Mouse (Mus musculus): ENCODE data around the gene Vstm2l. TPM values are rescaled to one million over a fixed set of nuclear protein-coding genes. Genes with fewer than 3 reads are reported as not detected.

Vstm2l gene
- polyA plus RNA-seq, 1 experiment from 2014 or later, result 0.12 TPM

DNA sequence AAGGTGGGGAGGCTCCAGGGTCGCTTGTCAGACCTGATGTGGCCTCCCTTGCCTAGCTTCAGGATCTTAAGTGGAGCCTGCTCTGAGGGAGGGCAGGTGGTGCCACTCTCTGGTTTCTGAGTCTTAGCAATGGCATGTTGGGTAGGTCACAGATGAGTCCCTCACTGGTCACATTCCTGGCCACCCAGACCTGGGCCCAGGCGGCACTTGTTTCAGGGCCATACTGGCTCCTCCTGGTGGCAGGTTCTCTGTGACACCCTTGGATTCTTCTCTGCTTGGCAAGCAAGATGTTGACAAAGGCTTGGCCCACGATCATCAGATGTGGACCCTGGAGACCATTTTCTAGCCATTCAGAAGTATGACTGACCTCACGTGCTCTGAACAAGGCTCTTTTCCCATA is 18.2 kb downstream of the Vstm2l start:
- Histone ChIP-seq H3K4me3 (replicated peaks) (no peak overlapping the region), H3K4me2 (replicated peaks) (no peak overlapping the region), H3K4me1 (no peaks in the 10 kb centered on the region), H3K27me3 (peaks cover 6% of the 10 kb centered on the region; the same call in 1 of the 2 replicates), H3K36me3 (no peaks in the 10 kb centered on the region), H3K27ac (replicated peaks) (no peak overlapping the region), H3K9me3 (replicated peaks) (no peaks in the 10 kb centered on the region), H3K9ac (no peak overlapping the region)
- WGBS, result 79% methylated on average over 4 of the region's 4 CpGs
- ATAC-seq (ENCODE audit: insufficient number of reproducible peaks, low FRiP score, low TSS enrichment, low read depth), result no peak

DNA sequence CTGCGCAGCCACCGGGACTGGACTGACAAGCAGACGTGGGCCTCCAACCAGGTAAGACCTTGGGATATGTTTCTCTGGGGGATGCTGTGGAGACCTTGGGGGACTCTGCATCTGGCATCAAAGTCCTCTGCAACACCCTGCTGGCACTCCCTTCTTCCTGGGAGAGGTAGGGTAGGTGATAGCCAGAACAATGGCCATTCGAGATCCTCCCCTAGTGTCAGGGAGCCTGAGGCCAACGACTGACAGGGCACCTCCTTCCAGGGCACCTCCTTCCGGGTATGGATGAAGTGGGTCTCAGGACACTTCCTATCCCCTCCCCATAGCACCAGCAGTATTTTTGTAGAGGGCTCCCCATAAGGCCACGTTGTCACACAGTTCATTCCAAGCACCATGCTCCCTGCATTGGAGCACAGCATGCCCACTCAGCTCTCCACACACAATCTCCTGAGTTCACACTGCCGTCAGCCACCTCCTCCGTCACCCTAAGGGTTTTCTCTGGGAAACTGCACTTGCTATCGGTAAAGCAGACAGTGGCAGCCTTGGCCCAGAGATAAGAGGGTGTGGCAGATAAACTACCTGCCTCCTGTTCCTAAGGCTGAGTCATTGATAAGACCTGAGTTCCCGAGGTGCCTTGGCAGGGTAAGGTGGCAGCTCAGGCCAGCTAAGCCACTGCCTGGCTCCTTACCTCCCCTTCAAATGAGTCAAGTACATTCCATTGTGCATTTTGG is 21.2 kb downstream of the Vstm2l start:
- Histone ChIP-seq H3K4me3 (replicated peaks) (no peak overlapping the region), H3K9ac (no peak overlapping the region), H3K36me3 (no peaks in the 10 kb centered on the region), H3K27ac (replicated peaks) (no peak overlapping the region), H3K9me3 (replicated peaks) (no peaks in the 10 kb centered on the region), H3K4me2 (replicated peaks) (no peak overlapping the region), H3K4me1 (peaks cover 4% of the 10 kb centered on the region), H3K27me3 (peaks cover 22% of the 10 kb centered on the region)
- ATAC-seq (ENCODE audit: insufficient number of reproducible peaks, low FRiP score, low TSS enrichment, low read depth), result no peak
- 66% methylated on average over 11 of the region's 11 CpGs for WGBS

DNA sequence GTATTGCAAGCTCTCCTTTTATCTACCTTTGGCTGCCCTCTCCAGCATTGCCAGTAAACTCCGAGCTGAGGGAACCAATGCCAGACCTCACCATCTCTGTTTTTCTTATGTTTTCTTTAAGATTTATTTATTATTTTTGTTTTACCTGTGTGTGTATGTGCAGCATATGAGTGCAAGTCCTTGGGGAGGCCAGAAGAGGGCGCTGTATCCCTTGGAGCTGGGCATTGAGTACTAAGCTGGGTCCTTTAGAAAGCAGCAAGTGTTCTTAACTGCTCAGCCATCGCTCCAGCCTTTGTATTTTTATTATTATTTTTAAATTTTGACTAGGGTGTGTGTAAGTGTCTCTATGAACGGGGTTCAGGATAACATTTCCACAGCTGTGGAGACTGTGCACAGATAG is 22.2 kb downstream of the Vstm2l start:
- ATAC-seq (ENCODE audit: insufficient number of reproducible peaks, low FRiP score, low TSS enrichment, low read depth), result no peak
- peaks cover 33% of the 10 kb centered on the region for H3K27me3 ChIP-seq
- H3K9ac ChIP-seq, result no peak overlapping the region
- H3K36me3 ChIP-seq, result no peaks in the 10 kb centered on the region
- H3K4me1 ChIP-seq, result peaks cover 14% of the 10 kb centered on the region
- no peak overlapping the region for H3K4me3 ChIP-seq (replicated peaks)
- H3K4me2 ChIP-seq (replicated peaks), result no peak overlapping the region
- WGBS, result 79% methylated on average over 4 of the region's 4 CpGs
- no peak overlapping the region for H3K27ac ChIP-seq (replicated peaks)
- no peaks in the 10 kb centered on the region for H3K9me3 ChIP-seq (replicated peaks)

DNA sequence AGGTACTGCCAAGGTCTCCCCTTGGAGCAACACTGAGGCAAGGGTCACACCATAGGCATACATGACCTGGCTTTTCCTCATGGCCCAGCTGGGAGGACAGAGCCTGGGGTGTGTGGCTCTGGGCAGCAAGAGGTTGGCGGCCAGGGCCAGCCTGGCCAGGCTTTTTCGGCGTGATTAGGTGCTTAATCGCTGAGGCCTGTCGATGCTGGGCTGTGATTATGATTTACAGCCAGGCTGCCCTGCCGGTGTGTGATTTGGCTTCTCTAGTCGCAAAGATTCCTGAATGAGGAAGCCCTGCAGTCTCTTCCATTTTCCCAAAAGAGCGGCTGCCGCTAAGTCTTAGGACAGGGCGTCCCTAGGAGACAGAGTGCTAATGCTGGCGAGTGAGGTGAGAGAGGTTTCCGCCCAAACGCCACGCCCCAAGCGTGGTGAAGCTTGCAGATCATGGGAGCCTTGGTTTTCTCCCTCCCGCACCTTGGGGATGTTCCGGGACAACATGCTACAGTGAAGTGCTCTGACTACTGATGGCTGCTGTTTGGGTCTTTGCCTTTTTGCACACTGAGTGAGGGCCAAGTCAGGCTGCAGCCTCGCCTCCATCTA is 26.2 kb downstream of the Vstm2l start:
- no peaks in the 10 kb centered on the region for H3K36me3 ChIP-seq
- H3K9me3 ChIP-seq (replicated peaks), result no peaks in the 10 kb centered on the region
- ATAC-seq (ENCODE audit: insufficient number of reproducible peaks, low FRiP score, low TSS enrichment, low read depth), result no peak
- WGBS, result 8% methylated on average over 18 of the region's 18 CpGs
- peaks cover 28% of the 10 kb centered on the region for H3K4me1 ChIP-seq
- no peak overlapping the region for H3K4me2 ChIP-seq (replicated peaks)
- H3K9ac ChIP-seq, result no peak overlapping the region
- H3K27me3 ChIP-seq, result peaks cover 38% of the 10 kb centered on the region
- no peak overlapping the region for H3K4me3 ChIP-seq (replicated peaks)
- no peak overlapping the region for H3K27ac ChIP-seq (replicated peaks)

DNA sequence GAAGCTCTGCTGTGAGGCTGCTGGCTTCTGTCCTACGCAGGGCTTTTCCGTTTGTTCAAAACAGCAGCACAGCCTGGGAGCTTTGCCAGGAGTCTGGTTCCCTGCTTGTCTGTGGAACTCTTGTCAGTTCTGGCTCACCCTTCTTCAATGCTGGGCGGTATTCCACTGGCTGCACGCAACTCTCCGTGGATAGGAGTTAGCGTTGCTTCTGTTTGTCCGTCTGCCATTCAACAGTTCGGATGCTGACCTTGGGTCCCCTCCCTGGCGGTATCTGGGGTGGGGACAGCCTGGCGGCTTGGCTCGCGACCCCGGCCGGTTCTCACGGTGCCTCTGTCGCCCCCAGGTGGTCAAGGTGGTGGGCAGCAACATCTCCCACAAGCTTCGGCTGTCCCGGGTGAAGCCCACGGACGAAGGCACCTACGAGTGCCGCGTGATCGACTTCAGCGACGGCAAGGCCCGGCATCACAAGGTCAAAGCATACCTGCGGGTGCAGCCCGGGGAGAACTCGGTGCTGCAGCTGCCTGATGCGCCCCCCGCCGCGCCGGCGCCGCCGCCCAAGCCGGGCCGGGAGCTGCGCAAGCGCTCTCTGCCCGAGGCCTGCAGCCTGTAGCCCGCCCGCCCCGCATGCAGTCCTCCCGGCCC is 29.2 kb downstream of the Vstm2l start:
- Histone ChIP-seq H3K4me2 (replicated peaks) (peak overlapping the region; percentile 98), H3K36me3 (no peaks in the 10 kb centered on the region), H3K27me3 (peaks cover 36% of the 10 kb centered on the region), H3K9me3 (replicated peaks) (no peaks in the 10 kb centered on the region), H3K9ac (peak overlapping the region; percentile 54), H3K4me1 (peaks cover 28% of the 10 kb centered on the region), H3K27ac (replicated peaks) (no peak overlapping the region), H3K4me3 (replicated peaks) (peak overlapping the region; percentile 55)
- under 1% methylated on average over 47 of the region's 47 CpGs for WGBS
- peak; percentile 63; the same call in 1 of the 2 replicates for ATAC-seq (ENCODE audit: insufficient number of reproducible peaks, low FRiP score, low TSS enrichment, low read depth)

DNA sequence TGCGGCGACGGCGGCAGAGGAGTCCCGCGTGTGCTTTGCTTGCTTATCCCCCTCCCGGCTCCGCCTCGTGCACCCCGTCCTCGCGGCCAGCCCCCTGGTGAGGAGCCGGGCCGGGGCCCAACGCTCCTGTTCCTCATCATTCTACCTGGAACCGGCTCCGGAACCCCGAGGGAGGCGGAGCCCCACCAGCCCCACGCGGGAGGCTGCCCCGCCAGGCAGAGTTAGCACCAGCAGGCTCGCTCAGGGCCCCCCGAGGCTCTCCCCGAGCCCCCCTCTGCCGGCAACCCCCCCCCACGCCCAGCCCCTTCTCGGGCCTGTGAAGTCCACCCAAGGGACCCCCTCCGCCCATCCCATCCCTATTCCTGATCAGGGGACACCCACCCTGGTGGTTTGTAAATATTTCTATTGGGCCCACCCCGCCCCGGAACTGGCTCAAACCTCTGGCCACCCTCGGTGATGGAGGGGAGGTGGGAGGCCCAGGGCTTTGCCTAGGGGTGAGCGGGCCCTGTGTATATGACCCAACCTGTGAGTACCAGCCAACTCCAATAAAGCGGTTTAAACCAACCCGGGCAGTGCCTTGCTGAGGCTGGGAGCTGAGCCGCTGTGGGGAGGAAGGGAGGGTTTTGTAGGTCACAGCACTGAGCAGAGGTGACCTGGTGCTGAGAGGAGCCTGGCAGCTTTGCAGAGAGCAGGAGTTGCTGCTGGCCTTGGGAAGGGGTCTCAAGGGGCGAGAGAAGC is 29.9 kb downstream of the Vstm2l start:
- no peak for ATAC-seq (ENCODE audit: insufficient number of reproducible peaks, low FRiP score, low TSS enrichment, low read depth)
- peaks cover 29% of the 10 kb centered on the region for H3K27me3 ChIP-seq
- H3K4me2 ChIP-seq (replicated peaks), result peak overlapping the region; percentile 98
- peak overlapping the region; percentile 55 for H3K4me3 ChIP-seq (replicated peaks)
- H3K9me3 ChIP-seq (replicated peaks), result no peaks in the 10 kb centered on the region
- H3K36me3 ChIP-seq, result no peaks in the 10 kb centered on the region
- no peak overlapping the region for H3K27ac ChIP-seq (replicated peaks)
- peak overlapping the region; percentile 54 for H3K9ac ChIP-seq
- WGBS, result 12% methylated on average over 36 of the region's 37 CpGs
- H3K4me1 ChIP-seq, result peaks cover 28% of the 10 kb centered on the region

DNA sequence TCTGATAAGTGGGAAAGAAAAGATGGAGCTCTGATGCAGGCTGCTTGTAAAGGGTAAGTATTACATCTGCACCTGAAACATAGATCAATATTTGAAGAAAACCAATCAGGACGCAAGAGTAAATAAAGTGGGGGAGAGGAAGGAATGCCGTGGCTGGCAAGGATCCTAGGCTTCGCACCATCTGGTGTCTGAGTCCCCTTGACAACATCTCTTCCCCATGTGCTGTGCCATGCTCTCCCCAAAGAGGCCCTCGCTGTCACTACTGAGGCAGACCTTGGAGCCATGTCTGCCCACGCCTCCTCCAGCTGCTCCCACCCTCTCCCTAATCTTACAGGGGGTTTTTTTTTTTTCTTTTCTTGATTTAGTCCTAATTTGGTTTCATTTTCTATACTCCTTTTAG is 39.5 kb downstream of the Vstm2l start:
- no peaks in the 10 kb centered on the region for H3K36me3 ChIP-seq
- no peak overlapping the region for H3K4me2 ChIP-seq (replicated peaks)
- no peak for ATAC-seq (ENCODE audit: insufficient number of reproducible peaks, low FRiP score, low TSS enrichment, low read depth)
- H3K4me3 ChIP-seq (replicated peaks), result no peak overlapping the region
- H3K9ac ChIP-seq, result no peak overlapping the region
- no peaks in the 10 kb centered on the region for H3K27me3 ChIP-seq
- H3K4me1 ChIP-seq, result no peaks in the 10 kb centered on the region
- H3K27ac ChIP-seq (replicated peaks), result no peak overlapping the region
- no peaks in the 10 kb centered on the region for H3K9me3 ChIP-seq (replicated peaks)
- WGBS, result 76% methylated on average over 5 of the region's 5 CpGs

DNA sequence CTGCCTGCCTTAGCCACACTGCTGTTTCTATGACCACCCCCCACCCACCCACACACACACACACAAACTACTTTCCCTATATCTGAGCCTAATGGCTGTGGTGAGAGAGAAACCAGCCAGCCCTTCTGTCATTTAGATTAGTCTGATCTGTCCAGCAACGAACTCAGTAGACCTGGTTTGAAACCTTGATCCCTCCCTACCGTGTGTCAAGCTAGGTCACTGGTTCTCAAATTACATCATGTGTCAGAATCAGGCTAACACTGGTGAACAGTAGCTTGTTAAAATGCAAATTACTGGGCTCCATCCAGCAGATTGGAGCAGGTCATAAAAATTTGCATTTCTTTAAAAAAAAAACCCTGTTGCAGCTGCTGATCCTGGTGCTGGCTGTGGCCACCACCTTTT is 43.3 kb downstream of the Vstm2l start:
- 7% methylated on average over 2 of the region's 2 CpGs for WGBS
- H3K27me3 ChIP-seq, result no peaks in the 10 kb centered on the region
- H3K4me3 ChIP-seq (replicated peaks), result no peak overlapping the region
- no peaks in the 10 kb centered on the region for H3K9me3 ChIP-seq (replicated peaks)
- no peaks in the 10 kb centered on the region for H3K4me1 ChIP-seq
- no peak overlapping the region for H3K9ac ChIP-seq
- H3K36me3 ChIP-seq, result no peaks in the 10 kb centered on the region
- no peak overlapping the region for H3K27ac ChIP-seq (replicated peaks)
- H3K4me2 ChIP-seq (replicated peaks), result no peak overlapping the region
- no peak for ATAC-seq (ENCODE audit: insufficient number of reproducible peaks, low FRiP score, low TSS enrichment, low read depth)

DNA sequence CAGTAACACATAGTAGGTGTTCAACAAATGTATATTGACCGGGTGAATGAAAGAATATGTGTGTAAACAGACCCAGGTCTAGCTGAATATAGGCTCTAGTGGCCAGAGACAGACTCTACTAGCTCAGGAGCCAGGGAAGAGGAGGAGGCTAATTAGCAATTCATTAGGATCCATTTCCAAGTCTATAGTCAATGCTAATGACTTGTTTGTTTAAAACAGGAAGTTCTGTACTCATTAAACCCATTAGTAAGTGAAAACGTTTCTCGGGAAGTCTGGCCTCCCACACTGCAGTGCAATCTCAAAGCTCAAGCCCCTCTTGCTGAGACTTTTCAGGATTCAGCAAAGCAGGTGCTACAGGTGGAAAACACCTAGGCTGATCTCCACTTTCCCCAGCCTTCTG is 53.4 kb downstream of the Vstm2l start:
- no peak overlapping the region for H3K4me2 ChIP-seq (replicated peaks)
- H3K27me3 ChIP-seq, result no peaks in the 10 kb centered on the region
- ATAC-seq (ENCODE audit: insufficient number of reproducible peaks, low FRiP score, low TSS enrichment, low read depth), result no peak
- H3K36me3 ChIP-seq, result no peaks in the 10 kb centered on the region
- no peak overlapping the region for H3K9ac ChIP-seq
- no peak overlapping the region for H3K4me3 ChIP-seq (replicated peaks)
- H3K4me1 ChIP-seq, result no peaks in the 10 kb centered on the region
- H3K27ac ChIP-seq (replicated peaks), result no peak overlapping the region
- WGBS, result 25% methylated on average over 3 of the region's 3 CpGs
- no peaks in the 10 kb centered on the region for H3K9me3 ChIP-seq (replicated peaks)

DNA sequence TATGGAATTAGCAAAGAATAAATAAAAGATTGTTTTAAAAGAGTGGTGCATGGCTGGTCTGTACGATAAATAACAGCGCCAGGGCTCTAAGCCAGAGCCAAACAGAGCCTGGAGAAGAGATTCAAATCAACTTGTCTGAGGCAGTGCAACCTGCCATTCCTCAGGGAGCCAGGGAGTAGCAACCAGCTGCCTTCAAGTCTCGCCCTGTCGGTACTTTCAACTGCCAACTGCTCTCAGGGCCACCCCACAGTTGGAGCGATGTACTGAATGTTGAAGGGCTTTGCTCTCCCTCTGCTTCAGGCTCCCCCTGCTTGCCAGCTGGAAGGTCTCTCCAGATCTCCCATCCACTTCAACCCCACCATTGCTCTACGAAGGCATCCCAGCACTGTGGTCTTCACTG is 55.7 kb downstream of the Vstm2l start:
- Histone ChIP-seq H3K27ac (replicated peaks) (no peak overlapping the region), H3K4me1 (no peaks in the 10 kb centered on the region), H3K9ac (no peak overlapping the region), H3K9me3 (replicated peaks) (no peaks in the 10 kb centered on the region), H3K4me2 (replicated peaks) (no peak overlapping the region), H3K27me3 (peaks cover 10% of the 10 kb centered on the region), H3K36me3 (no peaks in the 10 kb centered on the region), H3K4me3 (replicated peaks) (no peak overlapping the region)
- no peak for ATAC-seq (ENCODE audit: insufficient number of reproducible peaks, low FRiP score, low TSS enrichment, low read depth)
- WGBS, result 53% methylated on average over 6 of the region's 6 CpGs

DNA sequence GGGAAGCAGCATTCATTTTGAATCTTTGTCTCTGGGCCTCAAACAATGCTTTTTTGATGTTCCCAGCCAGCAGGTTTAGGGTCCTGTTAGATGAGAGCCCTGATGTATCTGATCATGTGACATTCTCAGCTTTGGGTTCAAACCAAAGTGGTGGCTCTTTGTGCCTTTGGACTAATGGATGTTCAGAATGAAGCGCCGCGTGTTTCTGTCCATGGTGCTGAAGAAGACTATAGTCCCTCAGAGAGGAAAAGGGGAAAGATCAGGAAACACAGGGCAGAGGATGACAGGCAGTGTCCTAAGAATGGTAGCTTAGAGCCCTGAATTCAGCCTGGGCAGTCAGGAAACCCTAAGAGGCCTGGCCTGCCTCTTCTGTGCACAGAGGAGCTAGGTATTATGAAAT is 56.2 kb downstream of the Vstm2l start:
- ATAC-seq (ENCODE audit: insufficient number of reproducible peaks, low FRiP score, low TSS enrichment, low read depth), result no peak

More for the DNA sequence above, 56.2 kb downstream of the Vstm2l start:
- Histone ChIP-seq H3K4me3 (replicated peaks) (no peak overlapping the region), H3K4me2 (replicated peaks) (no peak overlapping the region), H3K27me3 (peaks cover 15% of the 10 kb centered on the region), H3K4me1 (no peaks in the 10 kb centered on the region), H3K9me3 (replicated peaks) (no peaks in the 10 kb centered on the region), H3K36me3 (no peaks in the 10 kb centered on the region), H3K27ac (replicated peaks) (no peak overlapping the region), H3K9ac (no peak overlapping the region)
- WGBS, result 0% methylated on average over 3 of the region's 3 CpGs
